Mouse (Mus musculus) ovary, postnatal 14 days (tissue): Measurements from ENCODE around the gene Man2a1.
"Not testable (repeated sequence)": the region's sequence is repeated elsewhere in the genome, so short reads cannot be mapped to it uniquely, and the experiment has no call there.

Source experiments
- DNase-seq: peaks from one replicate; pipeline ENCODE4 v3.0.0; 2022; ENCODE audit warnings: low spot score

Gene Man2a1

DNA sequence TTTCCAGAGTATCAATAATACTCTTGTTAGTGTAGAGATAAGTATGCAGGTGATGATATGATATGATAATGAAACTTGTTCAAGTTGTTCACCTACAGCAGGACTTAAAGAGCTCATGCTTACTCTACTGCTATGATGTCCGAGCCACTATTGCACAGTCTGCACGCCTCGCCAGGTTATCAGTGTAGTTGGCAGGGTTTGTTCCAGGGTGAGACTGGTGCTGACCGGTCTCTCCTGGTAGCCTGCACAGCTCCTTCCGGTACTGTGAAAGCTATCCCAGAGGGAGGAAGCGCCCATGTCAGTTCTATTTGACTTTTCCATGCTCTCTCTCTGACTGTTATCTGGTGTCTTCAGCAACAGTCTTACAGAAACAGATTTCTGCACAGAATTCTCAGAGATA, 107.0 kb downstream of the Man2a1 start:
- DNase-seq, result no peak

DNA sequence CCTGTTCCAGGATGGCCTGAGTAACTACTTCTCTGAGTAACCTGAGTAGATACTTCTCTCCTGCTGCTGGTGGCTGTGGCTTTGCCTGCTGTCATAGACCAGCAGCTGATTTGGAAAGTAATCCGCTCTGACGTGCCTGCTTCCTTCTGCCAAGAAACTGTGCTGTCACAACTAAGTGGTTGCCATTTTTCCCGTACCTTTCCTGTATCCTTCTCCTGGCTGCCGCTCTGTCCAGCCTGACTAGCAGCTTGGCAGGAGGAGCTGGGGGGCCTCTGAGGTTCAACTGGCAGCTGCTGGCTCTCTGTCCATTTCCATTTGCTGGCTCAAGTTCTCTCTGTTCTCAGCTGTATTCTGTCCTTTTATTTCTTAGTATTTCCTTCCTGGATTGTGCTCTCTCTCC, 115.8 kb downstream of the Man2a1 start:
- DNase-seq, result peak; percentile 9

DNA sequence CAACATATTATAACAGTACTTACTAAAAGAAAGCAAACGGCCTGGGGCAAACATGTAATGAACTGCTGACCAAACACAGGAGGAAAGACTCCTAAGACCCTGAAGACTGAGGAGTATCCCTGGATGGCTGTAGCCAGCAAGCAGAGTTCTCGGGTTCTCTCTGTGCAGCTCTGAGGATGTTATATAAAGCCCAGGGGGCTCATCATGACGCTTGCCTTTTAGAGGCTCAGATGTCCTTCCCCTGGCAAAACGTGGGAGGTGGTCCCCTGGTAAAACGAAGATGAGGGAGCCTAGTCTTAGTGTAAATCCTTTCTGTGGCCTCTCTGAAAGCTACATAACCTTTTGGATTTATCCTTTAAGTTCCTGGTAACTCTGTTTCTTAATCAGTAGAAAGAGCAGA, 119.2 kb downstream of the Man2a1 start:
- no peak for DNase-seq

DNA sequence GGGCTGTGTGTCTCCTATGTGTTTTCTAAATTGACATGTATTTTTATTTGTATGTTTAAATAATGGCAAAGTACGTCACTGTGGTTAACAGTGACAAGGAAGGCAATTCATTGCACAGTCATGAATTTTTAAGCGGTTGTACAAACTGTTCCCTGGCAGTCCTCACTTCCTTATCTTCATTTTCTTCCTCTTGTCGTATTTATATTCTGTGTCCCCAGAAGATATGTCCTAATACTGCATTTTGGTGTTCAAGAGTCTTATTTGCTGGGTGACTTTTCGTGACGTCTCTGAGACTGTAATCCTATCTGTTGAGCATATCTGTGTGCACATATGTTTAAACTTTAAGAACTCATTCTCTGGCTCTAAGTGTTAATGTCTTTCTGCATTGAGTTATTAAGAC, 120.6 kb downstream of the Man2a1 start:
- DNase-seq, result no peak

DNA sequence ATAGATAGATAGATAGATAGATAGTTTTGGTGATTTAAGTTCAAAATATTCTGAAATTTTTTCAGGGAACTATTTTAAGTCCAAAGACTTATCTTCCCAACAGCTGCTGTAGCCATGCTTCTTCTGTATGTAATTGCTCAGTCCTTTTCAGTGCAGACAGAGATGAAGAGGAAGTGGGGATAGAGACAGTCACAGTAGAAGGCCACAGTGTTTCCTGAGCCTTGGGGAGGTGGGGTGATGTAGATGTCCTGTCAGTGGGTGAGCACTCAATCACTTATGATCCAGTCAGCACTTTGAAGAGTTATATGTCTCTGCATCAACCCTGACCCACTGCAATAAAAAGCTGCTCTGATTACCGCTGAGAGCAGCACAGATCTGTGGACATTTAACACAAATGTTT, 122.6 kb downstream of the Man2a1 start:
- no peak for DNase-seq

DNA sequence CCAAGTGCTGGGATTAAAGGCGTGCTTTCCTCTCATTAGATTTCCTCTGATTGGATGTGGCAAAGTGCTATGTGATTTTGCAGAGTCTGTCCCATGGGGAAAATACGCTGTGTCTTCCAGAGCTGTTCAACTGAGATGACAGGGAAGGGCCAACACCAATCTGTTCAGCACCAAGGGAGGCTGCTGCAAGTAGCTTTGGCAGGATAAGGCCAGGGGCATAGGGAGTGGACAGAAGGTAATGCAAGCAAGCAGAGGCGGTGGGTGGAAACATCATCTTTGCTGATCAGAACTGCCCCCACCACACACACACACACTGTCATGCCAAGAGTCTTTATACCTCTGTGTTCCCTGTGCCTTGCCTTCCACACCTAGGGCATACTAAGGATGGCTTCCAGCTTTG, 124.7 kb downstream of the Man2a1 start:
- DNase-seq, result no peak

DNA sequence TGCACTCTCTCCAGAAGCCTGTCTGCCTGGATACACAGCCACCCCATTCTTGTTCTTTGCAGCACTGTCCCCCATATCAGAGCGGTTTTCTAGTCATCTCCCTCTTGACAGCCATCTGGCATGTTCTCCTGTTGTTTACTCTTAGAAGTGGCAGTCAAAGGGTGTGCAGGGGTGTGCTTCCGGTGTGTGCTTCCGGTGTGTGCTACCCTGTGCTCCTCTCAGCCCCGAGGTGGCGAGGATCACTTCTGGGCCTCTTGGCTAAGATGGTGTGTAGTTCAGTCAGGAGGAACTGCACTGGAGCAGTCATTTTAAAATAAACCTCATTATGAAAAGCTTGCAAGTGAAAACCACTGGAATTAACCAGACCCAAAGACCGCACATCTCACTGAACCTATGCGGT, 125.5 kb downstream of the Man2a1 start:
- no peak for DNase-seq

DNA sequence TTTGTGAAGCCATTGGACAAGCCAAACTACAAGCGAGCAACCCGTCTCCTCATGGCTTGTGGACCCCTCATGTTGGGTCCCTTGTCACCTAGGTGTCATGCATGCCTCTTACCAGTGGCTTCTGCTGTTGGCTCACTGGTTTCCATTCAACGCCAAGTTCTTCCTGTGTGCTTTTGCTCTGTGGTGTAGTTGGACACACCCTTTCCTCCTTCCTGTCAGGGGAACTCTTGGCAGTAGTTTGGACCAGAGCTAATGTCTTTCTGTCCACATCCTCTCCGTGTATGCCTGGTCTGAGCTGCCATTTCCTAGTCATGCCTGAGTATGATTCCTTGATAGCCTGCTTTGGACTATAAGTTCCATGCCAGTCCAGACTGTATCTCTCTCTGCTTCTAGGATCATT, 135.0 kb downstream of the Man2a1 start:
- DNase-seq, result no peak

DNA sequence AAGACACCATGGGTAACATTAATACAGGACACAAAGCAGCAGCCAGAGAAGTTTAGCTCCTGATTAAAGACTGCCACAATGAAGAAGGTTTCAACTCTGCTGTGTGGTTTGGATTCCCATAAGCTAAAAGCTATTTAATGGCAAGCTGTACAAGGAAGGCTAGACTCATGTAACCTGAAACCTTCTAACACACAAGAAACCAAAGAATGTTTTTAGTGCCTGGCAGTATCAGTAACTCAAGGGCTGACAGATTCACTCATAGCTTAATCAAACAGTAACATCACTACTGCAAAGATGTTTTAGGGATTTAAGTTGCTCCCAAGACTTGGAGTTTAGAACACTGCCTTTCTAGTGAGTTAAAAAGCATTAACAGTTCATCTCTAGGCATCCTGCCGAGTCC, 137.4 kb downstream of the Man2a1 start:
- DNase-seq, result no peak

DNA sequence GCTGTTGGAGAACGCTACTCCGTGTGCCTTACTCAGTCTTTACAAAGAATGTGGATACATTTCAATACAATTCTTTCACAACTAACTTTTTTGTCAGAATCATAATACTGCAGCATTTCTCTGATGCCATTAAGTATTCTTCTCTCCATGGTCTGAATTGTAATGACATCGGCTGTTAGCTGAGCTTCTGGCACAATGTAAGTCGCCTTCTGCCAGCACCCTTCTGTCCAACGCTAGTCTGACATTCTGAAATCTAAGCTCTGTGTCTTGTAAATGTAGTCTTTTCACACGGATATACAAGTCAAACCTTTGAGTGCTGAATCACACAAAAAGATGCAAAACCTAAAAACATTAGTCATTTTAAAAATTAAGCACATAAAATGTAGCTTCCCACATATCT, 138.6 kb downstream of the Man2a1 start:
- no peak for DNase-seq

DNA sequence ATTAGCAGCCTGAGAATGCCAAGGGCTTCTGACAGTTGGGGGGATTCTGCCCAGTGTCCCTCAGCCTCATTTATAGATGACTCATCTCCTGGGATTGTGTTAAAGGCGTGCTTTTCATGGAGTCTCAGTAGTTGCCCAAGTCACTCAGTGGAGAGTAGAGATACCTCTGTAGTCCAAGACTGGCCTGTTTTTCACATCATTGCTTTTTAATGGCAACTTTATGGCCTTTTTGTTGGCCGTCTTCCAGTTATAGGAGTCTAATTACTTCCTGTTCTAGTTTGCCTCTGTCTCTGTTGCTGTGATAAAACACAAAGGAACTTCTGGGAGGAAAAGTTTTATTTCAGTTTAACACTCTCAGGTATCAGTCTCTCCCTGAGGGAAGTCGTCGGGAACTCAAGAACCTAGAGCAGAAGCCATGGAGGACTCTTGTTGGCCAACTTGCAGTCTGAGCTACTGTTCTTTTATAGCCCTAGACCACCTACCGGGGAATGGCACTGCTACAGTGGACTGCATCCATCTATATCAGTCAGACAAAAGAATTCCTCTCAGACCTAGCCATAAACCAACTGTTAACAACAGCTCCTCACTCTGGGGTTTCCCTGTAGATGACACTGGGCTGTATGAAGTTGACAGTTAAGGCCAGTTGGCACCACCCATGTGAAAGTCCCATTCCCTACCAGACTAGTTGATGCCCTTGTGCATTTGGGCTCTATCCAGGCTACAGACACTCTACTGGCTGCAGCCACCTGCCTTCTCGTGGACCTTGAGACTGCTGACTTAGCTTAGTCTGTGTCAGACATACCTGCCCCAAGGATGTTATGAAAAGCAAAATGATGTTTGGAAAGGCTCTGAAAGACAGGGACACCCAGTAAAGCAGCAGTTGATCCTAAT, 142.4 kb downstream of the Man2a1 start:
- no peak for DNase-seq

DNA sequence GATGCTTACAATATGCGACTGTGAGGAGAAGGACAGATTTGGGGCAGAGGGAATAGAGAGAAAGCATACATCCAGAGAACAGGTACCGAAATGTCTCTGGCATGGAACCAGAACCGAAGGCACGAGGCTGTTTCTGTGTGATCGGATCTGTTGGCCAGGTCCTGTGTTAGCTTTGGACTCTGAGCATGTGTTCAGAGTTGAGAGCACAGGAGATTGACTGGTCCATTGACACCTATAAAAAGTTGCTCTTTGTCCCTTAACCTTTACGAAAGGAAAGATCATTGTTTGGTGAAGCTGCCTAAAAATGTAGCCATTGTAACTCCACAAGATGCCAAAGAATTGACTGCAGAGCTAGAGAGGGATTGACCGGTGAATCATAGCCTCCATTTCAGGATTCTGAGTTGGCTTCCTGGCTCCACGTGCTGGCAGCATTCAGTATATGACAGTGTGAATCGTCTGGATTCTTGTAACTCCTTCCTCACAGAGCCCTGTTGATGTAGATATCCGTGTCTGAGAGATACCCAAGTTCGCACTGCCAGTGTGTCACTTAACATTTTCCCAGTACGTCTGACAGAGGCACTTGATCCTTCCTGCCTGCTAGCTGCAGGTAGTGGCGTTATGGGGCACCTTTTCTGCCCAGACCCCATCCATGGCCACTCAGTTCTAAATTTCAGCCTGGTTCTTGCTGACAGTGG, 143.2 kb downstream of the Man2a1 start:
- no peak for DNase-seq

DNA sequence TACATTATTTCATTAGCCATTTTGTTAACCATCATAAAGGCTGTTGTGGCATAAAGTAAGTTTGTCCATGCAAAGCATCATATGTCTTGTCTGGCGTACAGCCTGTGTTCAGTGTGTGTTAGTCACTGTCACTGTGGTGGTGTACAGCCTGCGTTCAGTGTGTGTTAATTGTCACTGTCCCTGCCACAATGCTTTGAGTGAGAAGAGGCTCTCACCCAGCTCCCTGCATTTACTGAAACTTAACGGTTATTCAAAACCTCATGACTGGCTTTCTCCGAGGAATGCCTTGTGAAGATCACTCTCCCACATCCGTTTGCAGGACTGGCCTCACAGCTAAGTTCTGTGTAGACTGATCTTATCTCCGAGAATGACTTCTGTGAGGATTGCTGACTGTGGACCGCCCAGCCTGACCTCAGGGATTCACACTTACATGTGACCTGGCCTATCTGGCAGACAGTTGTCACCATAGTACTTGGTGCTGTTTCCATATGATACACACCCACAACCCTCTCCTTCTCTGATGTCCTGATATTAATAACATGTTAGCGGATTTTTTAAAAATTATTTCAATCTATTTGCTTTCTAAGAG, 146.2 kb downstream of the Man2a1 start:
- no peak for DNase-seq

DNA sequence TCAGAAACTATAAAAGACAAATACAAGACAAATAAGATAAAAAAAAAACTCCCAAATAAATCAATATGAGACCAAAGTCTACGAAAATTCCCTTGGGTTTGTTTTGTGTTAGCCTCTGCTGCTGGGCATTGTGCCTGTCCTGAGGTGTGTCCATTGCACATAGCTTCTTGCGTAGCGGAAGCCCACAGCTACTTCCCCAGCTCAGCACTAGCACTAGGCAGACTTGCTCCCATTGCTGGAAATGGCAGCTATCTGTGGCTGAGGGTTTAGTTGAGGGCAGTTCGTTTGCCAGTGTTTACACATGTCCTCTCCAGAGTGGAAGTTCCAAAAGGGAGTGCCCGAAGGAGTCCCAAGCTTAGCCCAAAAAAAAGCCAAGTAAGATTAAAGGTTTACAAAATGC, 146.9 kb downstream of the Man2a1 start:
- no peak for DNase-seq

DNA sequence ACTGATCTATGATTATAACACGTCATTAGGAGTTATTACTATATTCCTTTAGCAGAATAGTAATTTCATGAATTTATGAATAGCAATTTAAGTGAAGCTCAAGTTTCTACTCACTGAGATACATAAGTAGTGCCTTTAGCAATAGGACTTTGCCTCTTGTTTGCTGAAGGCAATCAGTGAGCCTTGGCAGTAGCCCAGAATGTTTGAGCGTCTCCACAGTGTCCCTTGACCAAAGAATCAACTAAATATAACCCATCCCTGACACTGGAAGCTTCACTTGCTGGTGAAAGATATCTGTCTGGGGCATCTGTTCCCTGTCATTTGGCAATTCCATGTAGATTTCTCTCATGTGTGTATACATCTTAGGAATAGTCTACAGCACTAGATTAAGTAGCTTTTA, 147.6 kb downstream of the Man2a1 start:
- no peak for DNase-seq

DNA sequence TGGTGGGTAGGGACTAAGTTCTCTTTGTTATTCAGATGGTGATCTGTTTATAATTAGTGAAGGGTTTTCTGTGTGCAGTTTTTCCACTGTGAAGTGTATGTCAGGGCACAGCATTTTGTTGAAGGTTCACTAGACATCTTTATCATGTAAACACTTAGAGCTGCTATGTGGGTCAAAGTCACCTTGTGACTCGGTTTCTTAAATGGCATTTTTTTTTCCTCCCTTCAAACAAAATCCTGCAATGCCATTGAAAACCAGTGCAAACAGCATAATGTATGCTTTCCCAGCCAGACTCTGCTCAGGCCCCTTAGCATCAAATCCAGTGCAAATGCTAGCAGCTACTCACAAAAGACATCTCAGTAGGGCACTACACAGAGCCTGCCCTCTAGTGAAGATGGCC, 148.6 kb downstream of the Man2a1 start:
- no peak for DNase-seq

DNA sequence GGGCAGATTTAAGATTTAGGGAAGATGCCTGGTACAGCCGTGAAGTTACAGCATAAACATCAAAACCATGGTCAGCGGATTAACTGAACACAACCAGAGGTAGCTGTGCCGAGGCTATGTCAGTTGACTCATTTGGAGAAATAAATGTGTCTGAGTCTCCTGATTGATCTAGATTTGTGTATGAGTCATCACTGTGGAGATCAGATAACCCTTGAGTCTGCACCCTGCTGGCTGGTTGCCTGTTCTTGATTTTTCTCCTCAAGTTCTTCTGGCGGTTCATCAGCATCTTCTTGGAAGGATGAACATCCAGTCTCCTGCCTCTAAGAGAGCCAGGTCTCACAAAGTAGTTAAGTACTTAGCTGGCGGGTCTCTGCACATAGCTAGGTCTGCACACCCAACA, 150.7 kb downstream of the Man2a1 start:
- no peak for DNase-seq

DNA sequence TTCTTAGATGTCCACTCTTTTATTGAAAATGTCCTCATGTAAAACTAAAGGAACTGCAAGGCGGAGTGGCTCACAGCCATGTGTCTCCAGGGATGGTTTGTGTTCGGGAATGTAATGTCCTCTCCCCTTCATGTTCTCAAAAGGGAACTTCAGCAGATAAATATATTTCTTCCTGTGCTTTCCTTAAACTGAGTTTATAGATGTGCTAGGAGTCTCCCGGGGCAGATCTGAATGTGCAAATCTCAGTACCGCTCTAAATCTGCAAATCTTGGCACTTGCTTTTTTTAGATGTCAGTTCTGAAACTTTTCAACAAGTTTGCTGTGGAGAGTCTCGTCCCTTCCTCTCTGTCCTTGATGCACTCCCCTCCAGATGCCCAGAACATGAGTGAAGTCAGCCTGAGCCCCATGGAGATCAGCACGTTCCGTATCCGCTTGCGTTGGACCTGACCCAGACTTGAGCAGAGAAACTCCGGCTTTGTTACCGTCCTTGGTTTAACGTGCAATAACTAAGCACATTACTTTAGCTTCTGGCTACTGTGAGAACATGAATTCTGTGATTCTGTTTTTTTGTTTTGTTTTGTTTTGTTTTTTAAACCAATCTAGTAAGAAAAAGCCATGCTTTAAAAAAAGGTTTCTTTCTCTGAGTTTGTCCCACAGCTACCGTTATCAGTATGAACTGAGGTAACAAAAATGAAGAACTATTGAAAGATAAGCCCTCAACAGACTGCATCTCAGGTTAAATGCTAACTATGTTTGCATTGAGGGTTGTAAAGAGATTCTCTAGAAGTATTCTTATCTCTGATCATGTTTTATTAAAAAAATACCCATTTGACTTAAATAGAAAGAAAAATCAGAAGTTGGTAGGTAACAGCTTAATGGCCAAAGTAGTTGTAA, 151.8 kb downstream of the Man2a1 start:
- no peak for DNase-seq

DNA sequence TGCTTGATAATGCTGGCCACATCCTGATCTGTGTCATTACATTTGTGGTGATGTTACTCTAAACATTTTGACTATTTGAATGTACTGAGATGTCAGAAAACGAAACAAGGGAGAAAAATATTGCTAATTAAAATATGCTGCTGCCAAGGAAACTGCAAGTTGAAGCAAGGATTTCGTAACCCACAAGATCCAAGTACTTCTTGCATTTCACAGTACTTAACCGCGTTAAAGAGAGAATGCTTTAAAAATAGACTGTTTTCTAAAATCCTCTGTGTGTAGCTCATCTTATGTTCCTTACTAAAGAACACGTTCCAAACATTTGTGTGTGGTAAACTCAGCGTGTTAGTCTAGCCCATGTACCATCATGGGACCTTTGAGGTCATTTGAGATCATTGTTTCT, 153.0 kb downstream of the Man2a1 start:
- DNase-seq, result no peak

DNA sequence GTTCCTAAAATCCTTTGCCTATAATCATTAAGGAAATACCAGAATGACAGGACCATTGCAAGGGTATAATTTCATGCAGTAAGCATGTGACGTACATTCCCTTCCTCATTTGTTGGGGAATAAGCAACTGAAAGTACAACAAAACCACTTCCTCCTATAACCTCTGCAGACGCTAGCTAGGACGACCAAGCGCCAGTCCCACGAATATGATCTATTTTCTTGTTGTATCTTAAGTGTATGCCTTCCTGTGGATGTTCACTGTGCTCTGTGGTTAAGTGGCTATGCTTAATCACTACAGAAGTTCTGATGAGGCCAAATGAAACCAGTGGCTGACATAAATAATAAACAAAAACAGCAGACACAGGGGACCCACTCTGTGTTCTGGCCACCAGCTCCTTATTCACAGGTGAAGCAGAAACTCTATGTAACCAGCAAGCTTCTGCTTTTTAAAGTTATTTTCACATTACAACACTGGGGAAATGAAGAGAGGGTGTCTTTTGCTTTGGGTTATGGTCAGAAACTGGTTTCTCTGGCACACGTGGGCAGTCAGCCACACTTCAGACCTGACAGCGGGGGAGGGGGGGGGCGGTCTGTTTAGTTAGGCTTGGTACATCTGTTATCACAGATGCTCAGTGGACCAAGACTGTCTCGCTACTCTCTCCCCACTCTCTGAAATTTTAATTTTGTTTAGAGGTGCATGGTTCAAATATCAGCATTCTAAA, 153.8 kb downstream of the Man2a1 start:
- no peak for DNase-seq

DNA sequence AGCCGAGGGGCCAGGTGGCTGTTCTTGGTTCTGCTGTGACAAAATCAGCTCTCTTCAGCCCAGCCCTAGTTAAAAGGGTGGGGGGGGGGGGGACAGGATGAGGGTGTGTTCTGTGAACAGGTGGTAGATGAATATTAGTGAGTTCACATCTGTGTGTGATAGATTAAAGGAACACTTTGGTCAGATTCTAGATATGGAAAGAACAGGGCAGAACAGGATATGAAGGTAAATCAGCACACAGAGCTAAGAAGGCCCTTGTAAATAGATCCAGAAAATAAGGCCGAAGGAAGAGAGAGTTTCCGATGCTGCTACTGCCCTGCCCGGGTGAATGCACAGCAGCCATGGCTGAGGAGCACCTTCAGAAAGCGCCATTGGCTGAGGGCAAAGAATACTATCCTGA, 154.7 kb downstream of the Man2a1 start:
- no peak for DNase-seq

DNA sequence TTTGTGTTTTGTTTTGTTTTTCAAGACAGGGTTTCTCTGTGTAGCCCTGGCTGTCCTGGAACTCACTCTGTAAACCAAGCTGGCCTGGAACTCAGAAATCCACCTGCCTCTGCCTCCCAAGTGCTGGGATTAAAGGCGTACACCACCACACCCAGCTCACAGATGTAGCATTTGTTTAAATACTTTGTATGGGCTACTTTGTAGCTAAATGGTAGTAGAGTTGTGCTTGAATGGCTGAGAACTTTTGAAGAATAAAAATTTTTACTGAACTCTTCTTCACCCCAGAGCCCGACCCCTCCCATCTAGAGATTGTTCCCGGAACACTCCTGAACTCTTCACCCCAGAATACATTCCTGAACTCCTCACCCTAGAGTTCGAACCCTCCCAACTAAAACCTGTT, 162.1 kb downstream of the Man2a1 start:
- DNase-seq, result not testable (repeated sequence)
